Mouse (Mus musculus) kidney, postnatal 4 days (tissue): ENCODE measurements around the gene Gpr157.

Experiments used
- DNase-seq, 2 experiments: peaks; one replicate each; pipeline ENCODE4 v3.0.0; 2021; ENCODE audit warnings: mixed read lengths in 2 of 2

Gpr157 gene

DNA sequence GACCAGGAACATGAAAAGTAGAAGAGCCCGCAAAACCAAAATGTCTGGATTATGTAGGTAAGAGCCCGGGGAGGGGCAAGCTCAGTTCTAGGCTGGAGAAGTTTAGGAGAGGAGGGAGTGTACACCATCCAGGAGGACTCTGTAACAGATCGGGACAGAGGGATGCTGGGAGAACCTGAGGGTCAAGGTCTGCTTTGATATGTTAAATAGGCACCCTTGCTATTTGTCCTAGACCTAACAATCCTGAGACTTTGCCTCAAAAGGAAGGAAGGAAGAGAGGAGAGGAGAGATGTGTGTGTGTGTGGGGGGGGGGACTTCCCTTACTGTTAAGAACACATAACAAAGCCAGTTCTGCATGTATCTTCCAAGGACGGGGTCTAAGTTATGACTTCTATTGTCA, 68.1 kb downstream of the Gpr157 start:
- no peak for DNase-seq
